9 mouse cellular contexts compared by ENCODE assay signal in genomic region chr3:105726037-105726436, GRCm38 (mm10). TPM values are rescaled to one million over a fixed set of nuclear protein-coding genes. Genes with fewer than 3 reads are reported as not detected.
DNase-seq lines count a peak whose midpoint lies in the region; ATAC-seq and TF ChIP-seq lines count a peak whose summit lies in the region.
"Had no signal": no experiment of that assay in that cellular context is flagged by ENCODE, and none has a peak within 500 bp of the region (broad histone marks: within the 10 kb centered on the region; RNA-seq: fewer than 3 reads in every experiment).

No protein-coding gene starts in this region.

- no peak overlapping the region for H3K9ac ChIP-seq in forebrain, postnatal 0 days
- H3K9ac ChIP-seq in forebrain, embryonic 15.5 days (replicated peaks), result no peak overlapping the region
- no peak overlapping the region for H3K9ac ChIP-seq in midbrain, embryonic 14.5 days (replicated peaks; ENCODE audit: low read length)
- H3K9ac ChIP-seq: neural tube, embryonic 12.5 days had no signal

- H3K4me1 ChIP-seq in forebrain, postnatal 0 days (ENCODE audit: insufficient read depth), result no peaks in the 10 kb centered on the region
- H3K4me1 ChIP-seq in forebrain, embryonic 15.5 days, result no peaks in the 10 kb centered on the region
- no peaks in the 10 kb centered on the region for H3K4me1 ChIP-seq in midbrain, embryonic 14.5 days (ENCODE audit: control insufficient read depth, insufficient read depth, low read length)
- peaks cover 5% of the 10 kb centered on the region for H3K4me1 ChIP-seq in midbrain, embryonic 10.5 days
- H3K4me1 ChIP-seq: neural tube, embryonic 12.5 days had no signal

- no peak overlapping the region for H3K27ac ChIP-seq in forebrain, postnatal 0 days (ENCODE audit: low read depth, low read length)
- H3K27ac ChIP-seq in forebrain, embryonic 15.5 days (replicated peaks), result no peak overlapping the region
- H3K27ac ChIP-seq in midbrain, embryonic 14.5 days (replicated peaks; ENCODE audit: low read depth, low read length), result no peak overlapping the region
- H3K27ac ChIP-seq in midbrain, embryonic 10.5 days (replicated peaks), result no peak overlapping the region
- H3K27ac ChIP-seq: neural tube, embryonic 12.5 days had no signal

- peaks cover 5% of the 10 kb centered on the region; the same call in 1 of the 2 replicates for H3K36me3 ChIP-seq in forebrain, postnatal 0 days (ENCODE audit: insufficient read depth)
- peaks cover 8% of the 10 kb centered on the region for H3K36me3 ChIP-seq in forebrain, embryonic 15.5 days
- H3K36me3 ChIP-seq in midbrain, embryonic 14.5 days (ENCODE audit: control insufficient read depth, insufficient read depth, low read length), result peaks cover 4% of the 10 kb centered on the region; the same call in 1 of the 2 replicates
- H3K36me3 ChIP-seq in midbrain, embryonic 10.5 days, result peaks cover 6% of the 10 kb centered on the region; the same call in 1 of the 2 replicates

- H3K4me3 ChIP-seq in forebrain, postnatal 0 days (ENCODE audit: low read depth, low read length), result no peak overlapping the region
- H3K4me3 ChIP-seq in forebrain, embryonic 15.5 days, result no peak overlapping the region
- no peak overlapping the region for H3K4me3 ChIP-seq in midbrain, embryonic 14.5 days (replicated peaks; ENCODE audit: low read depth, low read length)
- no peak overlapping the region for H3K4me3 ChIP-seq in midbrain, embryonic 10.5 days
- H3K4me3 ChIP-seq: neural tube, embryonic 12.5 days had no signal

- WGBS in forebrain, postnatal 0 days, result 2% methylated on average over 1 of the region's 1 CpGs
- WGBS in forebrain, embryonic 15.5 days, result 0% methylated on average over 1 of the region's 1 CpGs
- 2% methylated on average over 1 of the region's 1 CpGs for WGBS in midbrain, embryonic 14.5 days
- WGBS in midbrain, embryonic 10.5 days, result 11% methylated on average over 1 of the region's 1 CpGs

- peak; percentile 84 for TF ChIP-seq CTCF in forebrain, postnatal 0 days (IDR thresholded peaks at IDR 0.05; ENCODE audit: low read depth)

- peak; percentile 79 for DNase-seq in forebrain, postnatal 0 days
- DNase-seq in midbrain, embryonic 14.5 days, result peak; percentile 89
- no peak for DNase-seq in midbrain, embryonic 10.5 days (ENCODE audit: low spot score)
- DNase-seq in brain, adult 2 months (ENCODE audit: low read depth, low spot score), result peak; percentile 90
- DNase-seq in ovary, adult 18-20 months (ENCODE audit: low spot score), result no peak

- H3K4me2 ChIP-seq in forebrain, postnatal 0 days (ENCODE audit: low read depth), result no peak overlapping the region
- H3K4me2 ChIP-seq in forebrain, embryonic 15.5 days (replicated peaks), result no peak overlapping the region
- H3K4me2 ChIP-seq in midbrain, embryonic 14.5 days (ENCODE audit: low read length), result no peak overlapping the region
- H3K4me2 ChIP-seq: neural tube, embryonic 12.5 days had no signal

- ATAC-seq in forebrain, postnatal 0 days, result peak; percentile 32; the same call in 1 of the 2 replicates
- ATAC-seq in forebrain, embryonic 15.5 days (replicated peaks), result no peak
- ATAC-seq in midbrain, embryonic 14.5 days (ENCODE audit: low FRiP score, low TSS enrichment), result no peak
- peak; percentile 50; the same call in 1 of the 2 replicates for ATAC-seq in granulocyte monocyte progenitor cell, adult 5-6 weeks (replicated peaks; ENCODE audit: poor library complexity, severe bottlenecking)
- ATAC-seq in megakaryocyte progenitor cell, adult 5-6 weeks (replicated peaks; ENCODE audit: poor library complexity), result peak; percentile 72

- H3K27me3 ChIP-seq in forebrain, postnatal 0 days (ENCODE audit: insufficient read depth, low read length), result no peaks in the 10 kb centered on the region
- no peaks in the 10 kb centered on the region for H3K27me3 ChIP-seq in forebrain, embryonic 15.5 days
- no peaks in the 10 kb centered on the region for H3K27me3 ChIP-seq in midbrain, embryonic 14.5 days (ENCODE audit: control insufficient read depth, insufficient read depth, low read length)
- no peaks in the 10 kb centered on the region for H3K27me3 ChIP-seq in midbrain, embryonic 10.5 days (ENCODE audit: low read depth, poor library complexity, severe bottlenecking)
- H3K27me3 ChIP-seq: neural tube, embryonic 12.5 days had no signal

- no peaks in the 10 kb centered on the region for H3K9me3 ChIP-seq in forebrain, postnatal 0 days (ENCODE audit: low read length)
- H3K9me3 ChIP-seq in forebrain, embryonic 15.5 days, result no peaks in the 10 kb centered on the region
- H3K9me3 ChIP-seq in midbrain, embryonic 14.5 days (ENCODE audit: control insufficient read depth, low read length), result no peaks in the 10 kb centered on the region
- H3K9me3 ChIP-seq in midbrain, embryonic 10.5 days (replicated peaks), result no peaks in the 10 kb centered on the region
- H3K9me3 ChIP-seq: neural tube, embryonic 12.5 days had no signal

RNA-seq across cellular contexts. Expression of gene Inka2, which starts 21.6 kb away (rescaled TPM):
- 6.9 and 7.2 TPM in 2 replicates for total RNA-seq in forebrain, postnatal 0 days (2014; rRNA removed)
- 1.1 and 4.2 TPM in 2 replicates for polyA plus RNA-seq in forebrain, postnatal 0 days (2015; fragmentation: Nextera tagmentation; extraction: Ambion mirVana)
- polyA plus RNA-seq in forebrain, embryonic 15.5 days (2015; fragmentation: Nextera tagmentation; extraction: Ambion mirVana), result 3.1 and 3.3 TPM in 2 replicates
- polyA plus RNA-seq in midbrain, embryonic 14.5 days (2014; fragmentation: Nextera tagmentation; extraction: Ambion mirVana), result 1.5 and 3.2 TPM in 2 replicates
- 0.90 and 1.0 TPM in 2 replicates for polyA plus RNA-seq in midbrain, embryonic 10.5 days (2016; fragmentation: Nextera tagmentation; extraction: Ambion mirVana)
- not detected in 2 replicates for total RNA-seq in granulocyte monocyte progenitor cell, adult 5-6 weeks (2014; fragmentation: Nextera tagmentation)
- 0.26 TPM in 1 of 2 replicates, not detected in the other for total RNA-seq in granulocyte monocyte progenitor cell, adult 5-6 weeks (2017)
- total RNA-seq in megakaryocyte progenitor cell, adult 5-6 weeks (2015), result 0.05 TPM in 1 of 2 replicates, not detected in the other
- total RNA-seq in megakaryocyte progenitor cell, adult 5-6 weeks (2017), result 0.17 TPM in 1 of 2 replicates, not detected in the other

RNA-seq across cellular contexts. Expression of gene Ddx20, which starts 38.7 kb away (rescaled TPM):
- 19.5 and 24.2 TPM in 2 replicates for total RNA-seq in forebrain, postnatal 0 days (2014; rRNA removed)
- polyA plus RNA-seq in forebrain, postnatal 0 days (2015; fragmentation: Nextera tagmentation; extraction: Ambion mirVana), result 16.8 and 18.1 TPM in 2 replicates
- 31.6 and 33.6 TPM in 2 replicates for polyA plus RNA-seq in forebrain, embryonic 15.5 days (2015; fragmentation: Nextera tagmentation; extraction: Ambion mirVana)
- polyA plus RNA-seq in midbrain, embryonic 14.5 days (2014; fragmentation: Nextera tagmentation; extraction: Ambion mirVana), result 19.1 and 32.0 TPM in 2 replicates
- polyA plus RNA-seq in midbrain, embryonic 10.5 days (2016; fragmentation: Nextera tagmentation; extraction: Ambion mirVana), result 51.3 and 53.5 TPM in 2 replicates
- 27.8 and 30.0 TPM in 2 replicates for total RNA-seq in granulocyte monocyte progenitor cell, adult 5-6 weeks (2014; fragmentation: Nextera tagmentation)
- 50.3 and 58.6 TPM in 2 replicates for total RNA-seq in granulocyte monocyte progenitor cell, adult 5-6 weeks (2017)
- 23.4 and 30.4 TPM in 2 replicates for total RNA-seq in megakaryocyte progenitor cell, adult 5-6 weeks (2015)
- 51.9 and 57.7 TPM in 2 replicates for total RNA-seq in megakaryocyte progenitor cell, adult 5-6 weeks (2017)

Comparison
In these comparisons a context has a peak if more than half of its experiments do, and no peak if none do; other contexts are left out.
1. ATAC-seq: peak in forebrain, postnatal 0 days (single experiment), granulocyte monocyte progenitor cell, adult 5-6 weeks (single experiment) and megakaryocyte progenitor cell, adult 5-6 weeks (single experiment); none in forebrain, embryonic 15.5 days (single experiment) and midbrain, embryonic 14.5 days (single experiment).
2. DNase-seq: peak in forebrain, postnatal 0 days (single experiment), midbrain, embryonic 14.5 days (single experiment) and brain, adult 2 months (single experiment); none in midbrain, embryonic 10.5 days (single experiment) and ovary, adult 18-20 months (single experiment).